Mouse (Mus musculus) ovary, postnatal 14 days (tissue): ENCODE data around the gene Atf6.

ENCODE experiments used
- DNase-seq: peaks from one replicate; pipeline ENCODE4 v3.0.0; 2022; ENCODE audit warnings: low spot score

Atf6 gene

DNA sequence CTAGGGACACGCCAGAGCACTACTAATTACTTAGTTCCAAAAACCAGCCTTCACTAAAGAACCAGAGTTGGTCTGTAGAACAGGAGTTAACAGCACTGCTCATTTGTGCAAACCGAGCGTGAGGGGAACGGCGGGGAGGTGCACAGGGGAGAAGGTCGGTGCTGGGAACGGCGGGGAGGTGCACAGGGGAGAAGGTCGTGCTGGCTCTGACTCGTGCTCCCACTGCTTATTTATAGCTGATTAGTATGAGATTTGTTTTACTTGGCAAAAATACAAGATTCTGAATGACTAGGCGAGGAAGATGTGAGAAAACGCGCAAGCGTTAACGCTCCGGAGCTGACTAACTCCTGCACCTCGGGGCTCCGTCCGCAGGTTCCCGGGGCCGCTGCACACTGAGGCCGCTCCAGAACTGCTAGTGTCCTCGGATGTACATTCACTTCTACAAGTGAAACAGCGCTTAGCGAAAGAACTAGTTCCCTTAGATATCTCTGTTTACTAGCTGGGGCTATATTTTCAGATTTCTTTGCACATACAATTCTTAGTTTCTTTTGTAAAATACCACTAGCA lies 96.1 kb downstream of the Atf6 start:
- DNase-seq = peak; percentile 29

- DNase-seq = no peak
These were observed 96.9 kb downstream of the Atf6 start for GRCm38 (mm10) chr1:170770691-170771090.

DNA sequence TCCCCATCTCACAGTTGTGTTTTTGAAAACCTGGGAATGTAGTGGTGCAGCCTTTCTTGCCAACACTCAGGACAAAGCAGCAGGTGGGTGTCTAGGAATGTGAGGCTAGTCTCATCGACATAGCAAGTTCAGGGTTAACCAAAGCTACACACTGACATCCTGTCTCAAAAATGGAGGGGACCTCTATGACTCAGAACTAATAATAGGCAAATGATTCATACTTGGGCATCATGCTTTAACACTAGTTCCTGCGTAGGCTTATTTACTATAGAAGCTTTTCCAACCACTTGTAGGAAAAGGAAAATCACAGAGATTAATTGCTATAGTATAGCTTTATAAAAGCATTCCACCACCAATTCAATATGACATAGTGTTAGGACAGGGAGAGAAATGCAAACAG lies 100.6 kb downstream of the Atf6 start:
- no peak for DNase-seq

GRCm38 (mm10) chr1:170764798-170765197 lies 102.8 kb downstream of the Atf6 start:
- DNase-seq = no peak

DNA sequence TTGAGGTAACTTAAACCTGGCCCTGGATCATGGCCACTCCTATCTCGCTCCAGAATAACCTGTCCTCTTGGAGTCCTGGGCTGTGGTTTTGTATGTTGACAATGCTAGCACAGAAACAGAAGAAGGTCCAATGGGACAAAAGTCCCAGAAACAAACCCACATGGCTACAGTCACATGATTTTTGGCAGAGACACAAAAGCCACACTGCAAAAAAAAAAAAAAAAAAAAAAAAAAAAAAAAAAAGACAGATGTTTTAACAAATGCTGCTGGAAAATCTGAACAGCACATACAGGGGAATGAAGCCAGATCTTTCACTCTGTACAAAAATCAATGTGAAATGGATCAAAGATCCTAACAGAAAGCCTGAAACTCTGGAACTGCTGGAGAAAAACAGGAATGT lies 105.9 kb downstream of the Atf6 start:
- DNase-seq = no peak

GRCm38 (mm10) chr1:170753597-170753996 lies 114.0 kb downstream of the Atf6 start:
- no peak for DNase-seq

DNA sequence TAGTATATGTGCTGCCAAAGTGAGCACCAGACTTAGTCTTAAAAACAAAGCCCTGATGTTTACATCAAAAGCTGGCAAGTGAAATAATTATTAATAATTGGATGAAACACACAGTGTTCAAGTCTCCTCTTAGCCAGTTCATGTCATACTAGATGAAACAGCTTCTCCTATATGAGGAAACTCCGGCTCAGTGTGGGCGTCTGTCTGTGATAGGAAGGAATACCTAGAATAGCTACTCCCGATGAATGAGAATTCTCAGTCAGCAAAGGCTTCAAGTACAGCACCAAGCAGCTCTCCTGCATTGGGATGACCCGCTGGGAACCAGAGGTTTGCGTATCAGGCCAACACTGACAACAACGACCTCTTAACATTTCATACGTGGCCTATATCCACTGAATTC lies 115.8 kb downstream of the Atf6 start:
- no peak for DNase-seq

DNA sequence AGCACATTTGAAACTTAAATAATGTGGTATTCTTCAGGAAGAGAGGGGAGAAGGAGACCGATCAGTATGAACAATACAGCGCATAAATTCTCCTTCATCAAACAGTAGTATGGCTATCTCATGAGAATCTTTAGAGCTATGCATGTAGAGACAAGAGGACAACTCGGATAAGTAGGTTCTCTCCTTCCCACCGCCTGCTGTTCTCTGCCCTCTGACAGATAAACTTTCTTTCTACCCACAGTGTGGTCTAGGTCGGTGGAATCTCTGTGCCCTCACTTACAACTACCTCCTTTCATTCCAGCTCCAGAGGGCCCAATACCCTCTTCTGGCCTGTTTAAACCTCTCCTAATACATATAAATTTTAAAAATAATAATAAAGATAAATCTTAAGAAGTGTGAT lies 121.0 kb downstream of the Atf6 start:
- no peak for DNase-seq

DNA sequence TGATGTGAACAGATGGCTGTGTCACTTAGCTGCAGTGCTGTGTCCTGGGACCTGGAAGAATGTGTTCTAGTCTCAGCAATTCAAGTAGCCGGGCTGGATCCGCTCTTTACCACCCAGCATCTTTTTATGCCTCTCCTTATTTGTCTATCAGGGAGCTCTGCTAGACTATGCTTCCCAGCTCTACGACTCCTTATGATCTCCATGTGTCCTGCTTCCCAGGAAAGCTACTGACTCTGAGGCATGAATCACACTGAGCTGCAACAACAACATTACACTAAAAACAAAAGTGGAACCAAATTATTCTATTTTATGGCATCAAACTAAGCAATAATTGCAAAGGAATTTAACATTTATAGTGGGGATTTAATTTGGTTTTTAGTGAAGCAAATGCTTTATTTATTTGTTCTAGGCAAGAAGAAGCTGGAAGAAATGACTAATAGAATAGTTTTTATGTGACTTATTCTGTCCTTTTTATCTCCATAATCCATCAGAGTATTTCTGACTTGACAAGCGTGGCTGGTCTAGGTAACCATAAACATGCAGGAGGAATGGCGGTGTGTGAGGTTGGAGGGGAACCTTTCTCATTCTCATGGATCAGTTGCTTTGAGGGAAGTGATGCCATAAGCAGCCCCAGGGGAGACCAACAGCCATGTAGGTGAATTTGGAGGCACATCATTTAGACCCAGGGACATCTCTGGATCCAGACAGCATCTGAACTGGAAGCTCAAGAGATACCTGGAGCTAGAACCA lies 125.9 kb downstream of the Atf6 start:
- no peak for DNase-seq

GRCm38 (mm10) chr1:170734866-170735265 lies 132.7 kb downstream of the Atf6 start:
- no peak for DNase-seq

GRCm38 (mm10) chr1:170732596-170732890 lies 135.0 kb downstream of the Atf6 start:
- DNase-seq = no peak

GRCm38 (mm10) chr1:170731865-170732595 lies 135.5 kb downstream of the Atf6 start:
- no peak for DNase-seq

DNA sequence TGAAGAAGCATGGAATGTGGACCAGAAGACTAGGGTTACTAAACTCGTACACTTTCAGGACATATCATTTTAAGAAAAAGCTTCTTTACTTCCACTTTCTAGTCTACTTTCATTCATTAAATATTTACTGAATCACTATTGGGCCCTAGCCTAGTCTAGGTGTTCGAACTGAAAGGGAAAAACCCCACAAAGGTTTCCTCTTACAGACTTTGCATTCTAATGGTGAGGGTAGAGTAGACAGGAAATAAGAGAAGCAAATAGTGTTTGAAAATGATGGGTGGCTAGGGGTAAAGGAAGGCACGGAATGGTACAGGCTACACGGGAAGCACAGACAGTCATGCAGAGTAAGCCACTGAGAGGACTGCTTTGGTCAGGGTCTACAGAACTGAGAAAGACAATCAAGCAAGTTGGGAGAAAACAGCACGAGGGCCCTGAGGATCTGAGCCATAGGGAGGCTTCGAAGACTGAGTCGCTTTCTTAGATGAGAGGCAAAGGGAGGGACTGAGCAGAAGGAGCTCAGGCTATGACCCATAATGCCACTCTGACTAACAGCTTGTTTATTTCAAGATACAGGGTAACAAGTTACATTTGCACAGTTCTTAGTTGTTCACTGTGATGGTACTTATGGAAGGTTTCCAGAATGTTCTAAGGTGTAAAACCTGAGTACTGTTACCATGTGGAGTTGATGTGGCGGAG lies 138.2 kb downstream of the Atf6 start:
- DNase-seq = no peak

- no peak for DNase-seq
These were observed 139.0 kb downstream of the Atf6 start for GRCm38 (mm10) chr1:170728524-170728923.

- no peak for DNase-seq
These were observed 146.0 kb downstream of the Atf6 start for GRCm38 (mm10) chr1:170721560-170721959.

- no peak for DNase-seq
These were observed 149.3 kb downstream of the Atf6 start for GRCm38 (mm10) chr1:170718133-170718810.

DNA sequence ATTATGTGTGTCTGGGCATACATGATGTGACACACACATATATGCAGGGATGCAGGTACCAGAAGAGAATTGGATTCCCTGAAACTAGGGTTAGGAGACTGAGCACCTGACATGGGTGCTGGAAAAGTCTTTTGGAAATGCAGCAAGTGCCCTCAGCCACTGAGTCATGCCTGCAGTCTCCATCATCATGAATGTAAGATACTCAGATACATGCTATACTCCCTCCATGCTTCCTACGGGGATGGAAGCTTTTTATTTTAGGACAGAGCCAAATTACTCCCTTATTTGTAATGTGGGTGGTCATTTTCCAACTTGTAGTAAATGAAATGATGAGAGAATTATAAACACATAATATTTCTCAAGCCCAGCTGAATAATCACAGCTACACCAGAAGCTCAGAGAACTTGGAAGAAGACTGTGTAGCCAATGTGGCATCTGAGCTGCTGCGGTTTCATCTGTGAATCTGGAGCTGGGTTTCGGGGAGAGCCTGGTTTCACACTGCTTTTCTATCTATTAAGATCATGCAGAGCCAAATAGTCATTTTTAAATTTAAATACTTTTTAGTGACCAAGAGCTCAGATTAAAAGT lies 150.2 kb downstream of the Atf6 start:
- no peak for DNase-seq

DNA sequence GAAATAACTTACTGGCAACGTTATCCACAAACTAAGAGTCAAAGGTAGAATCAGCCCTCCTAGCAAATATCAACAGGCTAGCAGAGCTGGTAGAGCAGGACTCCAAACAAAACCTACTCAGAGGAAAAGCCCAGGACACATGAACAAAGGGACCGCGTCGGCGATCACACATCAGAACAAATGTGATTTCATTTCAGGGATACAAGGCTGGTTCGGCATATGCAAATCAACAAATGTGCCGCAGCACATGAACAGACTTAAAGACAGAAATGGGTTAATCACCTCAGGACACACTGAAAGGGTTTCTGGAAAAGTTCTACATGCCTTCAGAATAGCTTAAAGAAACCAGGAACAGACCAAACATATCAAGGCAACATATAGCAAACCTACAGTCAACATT lies 155.8 kb downstream of the Atf6 start:
- DNase-seq = no peak

DNA sequence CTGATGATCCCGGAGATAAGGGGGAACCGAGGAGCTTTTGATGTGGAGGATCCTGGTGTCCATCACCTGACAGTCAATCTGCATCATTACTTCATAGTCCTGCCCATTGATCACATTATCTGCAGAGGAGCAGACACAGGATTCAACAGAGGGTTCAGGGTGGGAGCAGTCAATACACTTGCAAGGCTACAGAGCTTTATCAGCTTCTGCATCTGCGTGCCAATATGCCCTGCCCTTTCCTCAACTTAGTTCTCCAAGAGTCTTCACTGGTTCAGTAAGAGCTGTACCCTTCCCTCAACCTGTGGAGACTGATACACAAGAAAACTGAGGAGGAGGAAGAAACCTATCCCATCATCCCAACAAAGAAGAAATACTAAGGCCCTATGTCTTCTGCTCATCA lies 157.6 kb downstream of the Atf6 start:
- DNase-seq = no peak

DNA sequence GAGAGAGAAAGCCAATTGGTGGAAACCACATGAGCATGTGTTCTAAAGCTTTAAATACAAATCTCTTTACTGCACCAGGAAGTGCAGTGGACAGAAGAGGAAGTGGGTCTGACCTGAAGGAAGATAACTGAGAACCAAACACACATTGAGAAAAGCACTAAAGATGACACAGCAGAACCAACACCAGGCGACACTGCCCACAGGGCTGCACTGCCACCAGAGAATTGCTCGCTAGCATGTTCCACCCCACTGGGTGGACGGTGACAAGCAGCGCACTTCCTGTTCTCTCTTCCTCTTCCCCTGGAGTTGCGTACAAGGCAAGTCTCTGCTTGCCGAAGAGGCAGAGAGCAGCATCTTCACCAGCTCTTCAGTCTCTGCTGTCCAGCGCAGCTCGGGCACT lies 158.1 kb downstream of the Atf6 start:
- DNase-seq = no peak

DNA sequence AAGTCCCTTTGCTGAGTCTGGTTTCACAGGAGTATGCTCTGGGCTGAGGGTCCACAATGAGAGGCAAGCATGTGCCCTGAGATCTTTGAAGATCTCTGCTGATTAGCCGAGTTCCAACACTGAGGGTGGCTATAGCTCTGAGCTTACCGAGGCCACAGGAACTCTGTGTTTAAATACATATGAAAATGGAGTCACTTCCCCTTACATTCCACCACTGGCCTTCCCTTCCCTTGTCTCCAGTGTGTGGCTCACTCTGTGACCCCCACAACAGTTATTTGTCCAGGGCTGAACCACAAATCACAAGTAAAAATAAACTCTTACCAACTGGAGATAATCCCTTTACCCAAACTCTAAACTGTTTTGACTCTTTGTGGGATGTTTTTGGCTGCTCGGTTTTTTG lies 158.5 kb downstream of the Atf6 start:
- DNase-seq = no peak

GRCm38 (mm10) chr1:170706046-170706445 lies 161.5 kb downstream of the Atf6 start:
- DNase-seq = no peak
